Mouse (Mus musculus): ENCODE measurements around the gene Polr2b.

DNA sequence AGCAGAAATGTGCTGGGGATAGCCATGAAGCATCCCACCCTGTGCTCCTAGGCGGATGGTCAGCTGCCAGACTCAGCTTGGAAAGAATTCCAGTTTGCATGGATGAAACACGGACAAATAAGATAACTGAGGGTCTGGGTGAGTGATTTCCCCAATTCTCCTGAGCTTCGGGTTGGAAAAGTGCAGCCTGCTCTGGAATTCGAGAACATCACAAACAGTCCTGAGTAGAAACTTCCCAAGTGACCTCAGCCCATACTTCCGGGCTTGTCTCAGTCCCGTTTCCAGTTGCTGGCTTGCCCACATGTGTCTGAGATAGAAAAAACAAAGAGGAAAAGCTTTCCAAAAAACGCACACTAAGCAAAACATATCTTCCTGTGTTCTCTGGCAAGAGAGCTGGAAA, 62.3 kb downstream of the Polr2b start:
- TF ChIP-seq CTCF (IDR thresholded peaks at IDR 0.05; ENCODE audit: borderline replicate concordance, extremely low read depth, insufficient read depth, insufficient read length) (no peak), POLR2A (IDR thresholded peaks at IDR 0.05; ENCODE audit: borderline replicate concordance, extremely low read depth, insufficient read depth, insufficient read length, poor library complexity, severe bottlenecking) (no peak)

Measured in brain, embryonic 14.5 days (tissue).